Mouse (Mus musculus) lung, embryonic 16.5 days (tissue): ENCODE results near the gene Lbr. TPM values are rescaled to one million over a fixed set of nuclear protein-coding genes. Genes with fewer than 3 reads are reported as not detected.
A peak's percentile ranks its signal among the peaks of the same experiment; 100 is the strongest.

Experiments used
- ATAC-seq: fragments of 200-750 bp; cut with Nextera tagmentation; 2 replicates; pipeline ENCODE4 v1.8.0; 2017; ENCODE audit warnings: low read depth, mild to moderate bottlenecking, moderate library complexity
- H3K27ac ChIP-seq: fragments of 300-500 bp; sonication (generic); 2 replicates; pipeline ENCODE4 v1.5.1; 2014; ENCODE audit warnings: mild to moderate bottlenecking, control low read depth, low read length
- H3K27me3 ChIP-seq: fragments of 300-500 bp; sonication (generic); 2 replicates; pipeline ENCODE4 v1.6.1; 2014; ENCODE audit warnings: low read depth, low read length, mixed read lengths; ENCODE audit not compliant: control insufficient read depth, insufficient read depth
- H3K36me3 ChIP-seq: fragments of 300-500 bp; sonication (generic); 2 replicates; pipeline ENCODE4 v1.6.1; 2014; ENCODE audit warnings: low read length; ENCODE audit not compliant: control insufficient read depth, insufficient read depth
- H3K4me1 ChIP-seq: fragments of 300-500 bp; sonication (generic); replicated peaks from 2 replicates; pipeline ENCODE4 v1.6.1; 2014; ENCODE audit warnings: low read length, mixed read lengths; ENCODE audit not compliant: control insufficient read depth, insufficient read depth
- H3K4me2 ChIP-seq: fragments of 300-500 bp; sonication (generic); 2 replicates; pipeline ENCODE4 v1.6.1; 2014; ENCODE audit warnings: low read depth, low read length, control low read depth
- H3K4me3 ChIP-seq: fragments of 300-500 bp; sonication (generic); 2 replicates; pipeline ENCODE4 v1.5.1; 2014; ENCODE audit warnings: mild to moderate bottlenecking, low read length, control low read depth
- H3K9ac ChIP-seq: fragments of 300-500 bp; sonication (generic); 2 replicates; pipeline ENCODE4 v1.6.1; 2014; ENCODE audit warnings: low read length, control low read depth
- H3K9me3 ChIP-seq: fragments of 300-500 bp; sonication (generic); 2 replicates; pipeline ENCODE4 v1.6.1; 2016; ENCODE audit warnings: low read length; ENCODE audit not compliant: control insufficient read depth
- WGBS: fragments of 180-500 bp; shearing (Covaris S2); extraction: QIAGEN DNeasy Blood & Tissue Kit; methylation state at CpG from one replicate; pipeline ENCODE4 v1.1.7; 2014; 5-methylcytosine and 5-hydroxymethylcytosine counted together
- polyA plus RNA-seq: library from polyadenylated mRNA; unstranded; fragments of >200 nt; fragmentation: Nextera tagmentation; extraction: Ambion mirVana; gene quantifications from 2 replicates; pipeline ENCODE4 v1.2.1, GENCODE M21; 2015

Lbr gene
- 134 and 139 TPM in 2 replicates for polyA plus RNA-seq

- ATAC-seq, result no peak
- Histone ChIP-seq H3K4me2 (peak within 1 kb of the TSS; percentile 77), H3K4me3 (peak within 1 kb of the TSS; percentile 86), H3K9me3 (no peaks in the 10 kb centered on the region), H3K4me1 (peaks cover 23% of the 10 kb centered on the region), H3K27ac (peak within 1 kb of the TSS; percentile 98), H3K27me3 (no peaks in the 10 kb centered on the region), H3K9ac (peak within 1 kb of the TSS; percentile 91), H3K36me3 (no peaks in the 10 kb centered on the region)
- under 1% methylated on average over 14 of the region's 14 CpGs for WGBS
These were observed at the start of gene Lbr for GRCm38 (mm10) chr1:181842781-181843180. Gene Lbr (minus strand): TSS chr1:181843046.

DNA sequence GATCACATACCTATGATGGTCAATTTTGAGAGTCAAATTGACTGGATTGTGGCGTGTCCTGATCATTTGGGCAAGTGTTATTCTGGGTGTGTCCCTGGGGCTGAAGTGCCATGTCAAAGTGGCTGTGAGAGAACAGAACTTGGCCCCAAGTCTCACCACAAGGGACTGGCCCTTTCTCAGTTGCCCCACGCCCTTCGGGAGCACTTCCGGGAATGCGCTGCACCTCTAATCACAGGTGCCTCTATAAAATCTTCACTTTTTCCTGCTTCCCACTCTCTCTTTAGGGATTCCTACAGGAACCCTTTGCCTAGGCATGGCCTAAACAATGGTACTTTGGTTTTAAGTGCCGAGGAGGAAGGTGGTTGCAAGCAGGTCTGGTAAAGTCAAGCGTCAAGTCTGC lies 46.8 kb upstream of the Lbr start:
- Histone ChIP-seq H3K4me3 (no peak overlapping the region), H3K27ac (no peak overlapping the region), H3K4me1 (no peaks in the 10 kb centered on the region), H3K27me3 (no peaks in the 10 kb centered on the region), H3K36me3 (no peaks in the 10 kb centered on the region), H3K9me3 (no peaks in the 10 kb centered on the region), H3K9ac (no peak overlapping the region), H3K4me2 (no peak overlapping the region)
- no peak for ATAC-seq
- WGBS, result 80% methylated on average over 7 of the region's 7 CpGs

- ATAC-seq, result peak; percentile 78
- Histone ChIP-seq H3K4me2 (peak overlapping the region; percentile 23; the same call in 1 of the 2 replicates), H3K4me3 (no peak overlapping the region), H3K4me1 (no peaks in the 10 kb centered on the region), H3K9ac (no peak overlapping the region), H3K36me3 (no peaks in the 10 kb centered on the region), H3K27ac (no peak overlapping the region), H3K9me3 (no peaks in the 10 kb centered on the region), H3K27me3 (no peaks in the 10 kb centered on the region)
- WGBS, result 3% methylated on average over 11 of the region's 11 CpGs
These were observed 46.0 kb upstream of the Lbr start for GRCm38 (mm10) chr1:181888801-181889200.

DNA sequence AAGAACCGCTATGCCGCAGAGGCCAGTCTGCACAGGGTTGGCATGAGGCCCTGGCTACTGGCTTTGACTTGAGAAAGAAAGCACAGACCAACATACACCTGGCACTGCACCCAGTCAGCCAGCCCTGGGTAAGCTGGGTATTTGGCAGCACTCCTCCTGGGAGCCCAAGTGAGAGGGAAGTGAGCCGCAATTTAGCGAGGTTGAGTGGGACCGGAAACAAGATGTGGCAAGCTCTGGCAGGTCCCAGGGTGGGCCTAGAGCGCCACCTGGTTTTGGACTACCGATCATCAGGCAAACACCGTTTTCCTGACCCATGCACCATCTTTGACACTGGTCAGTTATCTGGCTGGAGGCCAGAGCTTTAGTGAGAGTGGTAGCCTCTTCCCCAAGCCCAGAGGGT lies 38.7 kb upstream of the Lbr start:
- Histone ChIP-seq H3K36me3 (no peaks in the 10 kb centered on the region), H3K4me1 (peaks cover 4% of the 10 kb centered on the region; the same call in 1 of the 2 replicates), H3K27me3 (no peaks in the 10 kb centered on the region), H3K27ac (no peak overlapping the region), H3K9me3 (no peaks in the 10 kb centered on the region), H3K4me3 (no peak overlapping the region), H3K9ac (no peak overlapping the region), H3K4me2 (no peak overlapping the region)
- peak; percentile 77 for ATAC-seq
- 18% methylated on average over 8 of the region's 8 CpGs for WGBS

DNA sequence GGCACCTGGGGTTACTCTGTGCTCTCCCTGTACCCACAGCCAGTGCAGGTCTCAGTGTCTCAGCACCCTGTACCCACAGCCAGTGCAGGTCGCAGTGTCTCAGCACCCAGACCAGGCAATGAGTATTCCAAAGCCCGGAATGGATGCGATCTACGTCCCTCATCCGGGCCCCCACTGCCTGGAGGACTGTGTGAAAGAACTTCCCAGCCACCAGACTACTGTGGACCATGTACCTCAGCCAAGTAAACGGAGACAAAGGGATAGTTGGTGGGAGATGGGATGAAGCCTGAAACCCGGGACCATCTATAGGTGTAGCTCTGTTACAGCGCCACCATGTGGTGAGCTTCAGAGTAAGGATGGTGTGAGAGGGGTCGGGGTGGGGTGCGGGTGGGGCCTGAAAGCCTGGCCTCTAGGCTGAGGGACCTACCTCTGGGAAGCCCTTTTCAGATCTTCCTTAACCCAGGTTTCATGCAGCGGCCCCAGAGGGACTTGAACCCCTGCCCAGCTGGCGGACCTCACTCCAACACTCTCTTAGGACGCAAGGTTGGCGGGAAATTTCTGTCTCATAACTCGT lies 38.0 kb upstream of the Lbr start:
- H3K9ac ChIP-seq, result no peak overlapping the region; the same call in 1 of the 2 replicates
- H3K4me3 ChIP-seq, result no peak overlapping the region
- H3K36me3 ChIP-seq, result no peaks in the 10 kb centered on the region
- no peak overlapping the region for H3K4me2 ChIP-seq
- H3K27me3 ChIP-seq, result no peaks in the 10 kb centered on the region
- peak; percentile 12; the same call in 1 of the 2 replicates for ATAC-seq
- no peaks in the 10 kb centered on the region for H3K9me3 ChIP-seq
- H3K27ac ChIP-seq, result no peak overlapping the region
- 50% methylated on average over 15 of the region's 15 CpGs for WGBS
- H3K4me1 ChIP-seq, result peaks cover 4% of the 10 kb centered on the region; the same call in 1 of the 2 replicates

- Histone ChIP-seq H3K9ac (no peak overlapping the region), H3K4me1 (peaks cover 4% of the 10 kb centered on the region; the same call in 1 of the 2 replicates), H3K4me2 (no peak overlapping the region), H3K36me3 (no peaks in the 10 kb centered on the region), H3K9me3 (no peaks in the 10 kb centered on the region), H3K4me3 (no peak overlapping the region), H3K27me3 (no peaks in the 10 kb centered on the region), H3K27ac (no peak overlapping the region)
- no peak for ATAC-seq
- 63% methylated on average over 5 of the region's 5 CpGs for WGBS
These were observed 35.6 kb upstream of the Lbr start for GRCm38 (mm10) chr1:181878436-181878835.

DNA sequence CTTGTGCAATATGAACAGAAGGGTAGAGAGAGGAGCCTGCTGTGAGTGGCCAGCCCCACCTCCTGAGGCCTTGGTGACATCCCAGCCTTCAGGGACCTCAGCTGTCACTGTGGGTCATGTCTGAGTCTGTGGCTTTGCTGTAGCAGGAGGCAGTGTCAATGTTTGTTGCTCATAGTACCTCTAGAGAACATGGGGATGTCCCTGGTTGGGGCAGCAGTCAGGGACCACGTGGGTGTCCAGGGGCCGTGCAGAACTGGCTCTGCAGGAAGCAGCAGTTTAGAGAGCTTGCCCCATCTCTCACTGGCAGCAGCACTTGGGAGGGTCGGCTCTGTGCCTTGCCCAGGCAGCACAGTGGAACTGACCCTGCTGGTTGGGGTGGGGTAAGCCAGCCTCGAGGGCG lies 34.2 kb upstream of the Lbr start:
- Histone ChIP-seq H3K9me3 (no peaks in the 10 kb centered on the region), H3K9ac (no peak overlapping the region), H3K27ac (no peak overlapping the region), H3K27me3 (no peaks in the 10 kb centered on the region), H3K4me3 (no peak overlapping the region), H3K4me1 (peaks cover 4% of the 10 kb centered on the region; the same call in 1 of the 2 replicates), H3K36me3 (no peaks in the 10 kb centered on the region), H3K4me2 (no peak overlapping the region)
- no peak for ATAC-seq
- WGBS, result 36% methylated on average over 5 of the region's 5 CpGs

GRCm38 (mm10) chr1:181876656-181877055 lies 33.8 kb upstream of the Lbr start:
- ATAC-seq, result no peak
- H3K27ac ChIP-seq, result no peak overlapping the region
- WGBS, result 52% methylated on average over 3 of the region's 3 CpGs
- H3K36me3 ChIP-seq, result no peaks in the 10 kb centered on the region
- H3K4me1 ChIP-seq, result peaks cover 4% of the 10 kb centered on the region; the same call in 1 of the 2 replicates
- H3K4me2 ChIP-seq, result no peak overlapping the region
- no peaks in the 10 kb centered on the region for H3K27me3 ChIP-seq
- H3K4me3 ChIP-seq, result no peak overlapping the region
- no peak overlapping the region for H3K9ac ChIP-seq
- no peaks in the 10 kb centered on the region for H3K9me3 ChIP-seq

DNA sequence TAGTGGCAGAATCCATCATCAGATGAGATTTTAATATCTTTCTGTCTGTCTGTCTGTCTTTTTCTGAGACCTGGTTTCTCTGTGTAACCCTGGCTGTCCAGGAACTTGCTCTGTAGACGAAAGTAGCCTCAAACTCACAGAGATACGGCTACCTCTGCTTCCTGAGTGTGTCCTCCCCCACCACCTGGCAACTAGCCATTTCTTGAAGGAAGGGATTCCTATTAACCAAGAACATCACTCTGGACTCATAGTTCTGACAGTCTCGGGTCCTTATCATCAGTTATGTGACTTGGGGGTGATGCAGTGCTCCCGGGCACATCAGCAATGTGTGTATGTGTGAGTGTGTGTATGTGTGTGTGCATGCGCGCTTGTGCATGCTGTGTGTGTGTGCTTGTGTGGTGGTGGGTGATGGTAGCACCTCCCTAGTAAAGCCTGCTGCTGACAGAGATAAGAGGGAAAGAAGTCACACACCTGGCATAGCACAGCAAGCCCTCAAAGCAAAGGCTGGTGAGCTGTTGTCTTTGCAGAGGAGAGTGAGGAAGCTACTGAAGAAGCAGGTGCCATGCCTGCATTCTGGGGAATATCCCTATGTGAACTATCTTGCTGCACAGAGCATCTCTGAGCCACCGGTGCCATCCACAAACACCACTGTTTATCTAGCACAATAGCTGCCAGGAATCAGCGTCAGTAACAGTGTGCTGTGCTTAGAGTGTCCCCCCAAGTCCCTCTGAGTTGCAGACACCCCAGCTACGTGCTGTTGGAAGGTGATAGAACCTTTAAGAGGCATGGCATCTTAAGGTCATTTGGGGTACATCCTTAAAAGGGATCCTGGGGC lies 30.5 kb upstream of the Lbr start:
- H3K9ac ChIP-seq, result no peak overlapping the region
- no peaks in the 10 kb centered on the region for H3K9me3 ChIP-seq
- H3K4me2 ChIP-seq, result no peak overlapping the region
- no peak for ATAC-seq
- H3K4me3 ChIP-seq, result no peak overlapping the region
- H3K27ac ChIP-seq, result no peak overlapping the region
- WGBS, result 57% methylated on average over 9 of the region's 9 CpGs
- no peaks in the 10 kb centered on the region for H3K4me1 ChIP-seq
- H3K36me3 ChIP-seq, result no peaks in the 10 kb centered on the region
- H3K27me3 ChIP-seq, result no peaks in the 10 kb centered on the region
